Mouse (Mus musculus) adrenal gland, adult 18-20 months (tissue): ENCODE data around the gene Nfix. TPM values are rescaled to one million over a fixed set of nuclear protein-coding genes. Genes with fewer than 3 reads are reported as not detected.
A peak's percentile ranks its signal among the peaks of the same experiment; 100 is the strongest.

Experiments used
- DNase-seq, 2 experiments: peaks; one replicate each; pipeline ENCODE4 v3.0.0; 2021 to 2022; ENCODE audit warnings: low spot score in 2 of 2
- long read RNA-seq, 2 experiments: library from polyadenylated mRNA; stranded (forward); transcript quantifications; one replicate each; pipeline ENCODE4 v2.0.0; 2021
- total RNA-seq, 2 experiments: library from RNA; stranded (reverse); gene quantifications; 1 replicate in 1 of 2; 2 replicates in 1 of 2; pipeline ENCODE4 v1.2.3; 2021

The Nfix gene
- 100 to 1,000 TPM in 1 of 2 experiments, 10 to 100 TPM in 1; 92.2 to 127 TPM for total RNA-seq
- long read RNA-seq, experiment 1, transcript Nfix-202 (10 exons, 1,728 nt), result major isoform, 13 of 29 reads
- long read RNA-seq, experiment 1, transcript Nfix-201 (9 exons, 1,403 nt), result minor isoform, 6 of 29 reads
- long read RNA-seq, experiment 1, partial matches to known transcripts, result 2 of 29 reads
- long read RNA-seq, experiment 1, other reads (novel, unspliced or antisense), result 8 of 29 reads
- long read RNA-seq, experiment 2, transcript Nfix-201 (9 exons, 1,403 nt), result minor isoform, 13 of 53 reads
- long read RNA-seq, experiment 2, transcript Nfix-202 (10 exons, 1,728 nt), result major isoform, 20 of 53 reads
- long read RNA-seq, experiment 2, partial matches to known transcripts, result 4 of 53 reads
- long read RNA-seq, experiment 2, other reads (novel, unspliced or antisense), result 16 of 53 reads

GRCm38 (mm10) chr8:84799999-84800831 lies at the start of gene Nfix:
Gene Nfix, minus strand, starts transcription at chr8:84800344.
- peak; percentile 70 to 78 for DNase-seq

- DNase-seq, result no peak
Observed at GRCm38 (mm10) chr8:84847684-84848435, 47.7 kb upstream of the Nfix start.

DNA sequence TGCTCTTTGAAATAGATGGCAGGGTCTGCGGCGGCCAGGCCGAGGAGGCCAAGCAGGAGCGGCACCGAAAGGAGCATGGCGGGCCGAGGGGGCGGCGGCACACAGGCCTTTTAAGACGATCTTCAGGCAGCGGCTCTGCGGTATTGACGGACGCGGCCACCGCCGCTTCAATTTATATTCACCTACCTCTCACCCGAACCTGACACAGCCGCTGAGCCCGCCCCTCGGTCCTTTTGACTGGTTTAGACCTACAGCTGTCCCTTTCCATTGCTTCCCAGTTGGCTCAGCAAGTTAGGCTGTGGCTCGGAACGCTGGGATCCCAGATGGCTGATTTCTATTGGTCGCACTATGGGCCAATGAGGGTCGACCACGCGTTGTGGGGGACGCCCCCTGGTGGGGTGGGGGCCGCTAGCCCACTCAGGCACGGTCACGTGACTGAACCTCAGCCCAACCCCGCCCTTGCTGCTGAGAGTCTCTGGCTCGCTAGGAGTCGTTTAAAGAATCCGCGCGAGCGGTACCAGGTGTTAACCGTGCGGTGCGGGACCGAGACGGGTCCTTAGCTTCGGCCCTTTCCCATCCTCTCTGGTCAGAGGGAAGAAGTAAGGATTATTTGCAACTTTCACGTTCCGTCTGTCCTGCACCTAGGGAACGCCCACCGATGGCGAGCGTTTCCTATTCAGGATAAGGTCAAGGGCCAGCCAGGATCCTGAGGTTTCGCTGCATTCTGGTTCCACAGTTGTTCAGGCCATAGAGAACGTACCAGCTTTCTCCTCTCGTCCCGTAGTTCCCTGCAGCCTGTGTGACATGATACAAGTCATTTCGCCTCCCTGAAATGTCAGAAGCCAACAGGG lies 46.8 kb upstream of the Nfix start, which contains the start of gene Calr:
Gene Calr (minus strand): TSS at position 213 of the 851 bp plus-strand sequence.
- DNase-seq, result peak; percentile 96 to 98

GRCm38 (mm10) chr8:84846094-84846721 lies 46.1 kb upstream of the Nfix start:
- DNase-seq, result peak in 1 of 2 experiments; percentile 48

DNA sequence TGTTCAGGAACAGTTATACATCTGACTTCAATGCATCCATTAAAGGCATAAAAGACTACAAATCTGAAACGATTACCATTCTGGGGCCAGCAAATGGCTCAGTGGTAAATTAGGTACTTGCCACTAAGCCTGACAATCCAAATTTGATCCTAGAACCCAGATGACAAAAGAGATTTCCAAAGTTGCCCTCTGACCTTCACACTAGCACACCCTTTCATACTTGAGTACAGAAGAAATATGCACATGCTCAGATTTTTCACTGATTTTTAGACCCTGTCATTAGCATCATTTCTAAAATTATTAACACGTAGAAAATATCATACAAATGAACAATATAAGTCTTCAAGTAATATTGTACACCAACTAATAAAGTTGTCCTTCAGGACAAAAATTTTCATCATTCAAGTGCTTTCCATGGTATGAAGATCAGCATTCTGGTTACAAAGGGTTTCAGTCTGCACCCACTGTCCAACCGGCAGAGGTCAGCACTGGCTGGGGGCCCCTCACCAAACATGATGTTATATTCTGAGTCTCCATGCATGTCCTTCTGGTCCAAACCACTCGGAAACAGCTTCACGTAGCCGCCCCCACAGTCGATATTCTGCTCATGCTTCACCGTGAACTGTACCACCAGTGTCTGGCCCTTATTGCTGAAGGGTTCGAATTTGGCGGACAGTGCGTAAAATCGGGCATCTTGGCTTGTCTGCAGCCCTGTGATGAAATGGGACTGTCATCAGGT lies 45.4 kb upstream of the Nfix start:
- DNase-seq, result peak in 1 of 2 experiments; percentile 40

DNA sequence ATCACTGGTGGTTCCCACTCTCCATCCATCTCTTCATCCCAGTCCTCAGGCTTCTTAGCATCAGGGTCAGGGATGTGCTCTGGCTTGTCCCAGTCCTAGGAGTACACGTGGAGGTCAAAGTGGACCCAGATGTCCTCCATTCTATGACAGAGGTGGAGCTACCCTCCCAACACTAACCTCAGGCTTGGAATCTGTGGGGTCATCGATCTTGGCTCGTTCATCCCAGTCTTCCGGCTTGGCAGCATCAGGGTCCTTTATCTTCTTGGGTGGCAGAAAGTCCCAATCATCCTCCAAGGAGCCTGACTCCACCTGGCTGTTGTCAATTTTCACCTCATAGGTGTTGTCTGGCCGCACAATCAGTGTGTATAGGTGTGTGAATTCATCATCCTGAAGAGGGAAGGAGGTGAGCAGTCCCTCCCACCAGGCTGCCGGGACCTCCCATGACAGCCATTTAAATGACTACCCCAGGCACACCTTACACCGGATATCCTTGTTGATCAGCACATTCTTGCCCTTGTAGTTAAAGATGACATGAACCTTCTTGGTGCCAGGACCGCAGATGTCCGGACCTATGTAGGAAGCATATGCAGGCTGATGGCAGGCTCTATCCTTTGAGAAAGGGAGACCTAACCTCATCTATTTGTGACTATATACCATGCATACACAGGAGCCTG lies 44.4 kb upstream of the Nfix start:
- no peak for DNase-seq

DNA sequence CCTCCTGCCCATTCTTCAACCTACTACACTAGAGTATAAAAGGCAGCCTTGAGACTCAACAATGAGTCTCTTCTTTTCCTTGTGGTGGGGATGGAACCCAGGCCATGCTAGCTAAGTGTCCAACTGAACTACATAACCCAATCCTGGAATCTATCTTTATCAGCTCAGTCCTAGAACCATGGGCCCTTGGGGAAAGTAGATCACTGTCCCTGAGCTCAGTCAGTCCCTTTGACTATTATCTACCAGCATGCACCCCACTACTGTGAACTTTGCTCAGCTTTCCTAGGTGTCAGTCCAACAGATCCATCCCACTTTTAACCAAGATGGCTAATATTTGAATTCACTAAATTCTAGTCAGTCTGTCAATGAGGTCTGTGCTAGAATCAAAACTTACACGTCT lies 41.4 kb upstream of the Nfix start:
- DNase-seq, result no peak

DNA sequence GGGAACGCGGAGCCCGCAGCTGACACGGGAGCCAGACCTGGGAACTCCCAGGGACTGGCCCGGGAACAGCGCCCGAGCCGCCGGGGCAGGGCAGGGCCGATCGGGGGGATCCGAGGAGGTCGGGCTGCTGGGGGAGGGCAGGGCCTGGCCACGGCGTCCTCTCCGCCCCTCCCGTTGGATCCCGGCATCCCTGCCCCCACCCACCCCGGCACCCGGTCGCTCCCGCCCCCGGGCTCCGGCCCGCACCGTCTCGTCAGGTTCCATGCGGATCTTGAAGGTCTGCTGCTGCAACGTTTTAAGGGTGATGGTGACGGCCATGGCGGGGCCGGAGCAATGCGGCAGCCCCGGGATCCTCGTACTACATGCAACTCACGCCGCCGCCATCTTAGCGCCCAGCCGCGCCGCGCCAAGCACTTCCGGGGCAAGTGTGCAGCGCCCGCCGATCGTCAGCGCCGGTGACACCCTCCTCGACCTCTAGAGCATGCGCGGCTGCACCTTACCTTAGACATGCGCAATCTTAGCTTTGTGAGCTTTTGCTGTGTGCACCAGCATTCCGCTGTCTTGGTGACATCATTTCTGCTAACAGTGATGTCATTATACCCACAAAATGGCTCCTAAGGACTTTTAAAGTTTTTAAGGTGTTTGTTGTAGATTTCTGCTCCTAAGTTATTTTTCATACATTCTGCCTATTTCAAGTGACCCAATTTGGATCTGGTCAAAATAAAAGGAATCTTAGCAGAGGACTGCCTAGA lies 40.3 kb upstream of the Nfix start, which contains the start of gene Rad23a:
Gene Rad23a (minus strand): TSS at position 418 of the 752 bp plus-strand sequence.
- peak; percentile 87 to 88 for DNase-seq

GRCm38 (mm10) chr8:84839875-84840247 lies 39.7 kb upstream of the Nfix start:
- no peak for DNase-seq

GRCm38 (mm10) chr8:84839411-84839810 lies 39.3 kb upstream of the Nfix start:
- no peak for DNase-seq

- no peak for DNase-seq
Observed at GRCm38 (mm10) chr8:84838513-84838912, 38.4 kb upstream of the Nfix start.

- no peak for DNase-seq
Observed at GRCm38 (mm10) chr8:84837912-84838470, 37.8 kb upstream of the Nfix start.

DNA sequence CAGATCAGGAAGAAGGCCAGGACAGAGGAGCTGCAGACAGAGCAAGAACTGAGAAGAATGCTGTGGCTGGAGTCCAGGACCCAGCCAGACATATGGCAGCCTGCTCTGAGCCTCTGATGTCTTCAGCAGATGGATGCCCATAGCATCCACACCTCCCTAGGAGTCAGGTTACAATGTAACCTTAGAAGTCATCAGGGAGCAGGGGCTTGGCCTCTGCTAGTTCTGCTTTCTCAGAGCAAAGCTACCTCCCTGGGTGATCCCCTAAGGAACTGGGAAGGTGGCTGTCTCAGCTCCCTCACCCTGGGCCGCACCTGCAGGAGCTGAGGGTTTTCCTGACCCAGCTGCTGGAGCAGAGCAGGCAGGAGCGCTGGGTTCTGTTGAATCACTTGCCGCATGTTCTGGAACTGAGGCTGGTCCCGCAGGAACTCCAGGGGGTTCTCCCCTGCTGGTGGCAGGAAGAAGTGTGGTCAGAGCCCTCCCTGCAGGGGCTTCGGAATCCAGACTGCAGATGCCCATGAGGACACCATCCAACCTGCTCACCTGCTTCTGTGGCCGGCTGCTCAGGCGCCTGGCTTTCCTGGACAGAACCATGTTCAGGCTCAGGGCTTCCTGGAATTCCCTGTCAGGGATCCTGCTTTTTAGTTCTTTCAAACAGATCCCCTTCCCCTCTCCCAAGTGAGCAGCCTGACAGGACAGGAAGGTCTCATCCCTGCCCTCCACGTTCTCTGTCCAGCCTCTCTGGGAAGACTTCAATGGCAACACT lies 37.2 kb upstream of the Nfix start:
- DNase-seq, result no peak

DNA sequence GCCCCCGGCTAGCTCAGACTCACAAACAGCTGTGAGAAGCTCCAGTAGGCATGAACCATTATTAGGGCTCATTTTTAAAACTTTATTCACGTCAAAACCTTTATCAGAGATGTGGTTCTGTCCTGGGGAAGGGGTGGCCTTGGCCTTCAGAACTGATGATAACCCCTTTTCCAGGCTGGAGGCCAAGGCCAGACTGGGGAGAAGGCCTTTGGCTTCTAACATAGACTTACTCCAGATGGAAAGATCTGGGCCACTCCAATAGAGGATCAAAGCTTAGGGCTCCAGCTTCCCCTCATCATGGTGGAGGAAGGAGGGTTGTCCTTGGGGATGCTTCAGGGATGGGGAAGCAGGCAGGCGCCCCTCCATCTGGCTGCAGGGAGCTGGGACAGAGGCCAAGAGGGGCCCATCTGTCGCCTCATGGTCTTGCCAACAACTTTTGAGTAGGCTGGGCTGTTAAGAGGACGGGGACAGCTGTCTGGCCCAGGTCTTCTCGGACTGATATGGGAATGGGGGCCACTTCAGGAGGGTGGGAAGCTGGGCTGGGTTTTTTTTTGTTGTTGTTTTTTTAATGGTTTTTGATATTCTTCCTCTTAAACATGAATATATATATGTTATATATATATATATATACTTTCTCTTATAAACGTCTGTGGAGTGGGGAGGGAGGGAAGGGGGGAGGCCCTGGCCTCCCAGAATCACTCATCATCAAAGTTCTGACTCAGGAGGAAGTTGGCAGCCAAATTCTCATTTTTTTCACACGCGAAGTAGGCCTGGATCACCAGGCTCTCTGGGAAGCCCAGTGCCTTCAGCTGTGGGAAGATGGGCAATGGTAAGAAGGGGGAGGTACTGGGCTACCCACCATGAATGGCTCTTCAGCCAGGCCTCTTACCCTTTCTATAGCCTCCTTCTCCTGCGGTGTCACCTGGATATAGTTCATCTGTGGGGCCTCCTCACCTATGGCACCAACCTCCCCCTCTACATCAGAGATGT lies 35.0 kb upstream of the Nfix start:
- no peak for DNase-seq
